Mouse (Mus musculus) heart, postnatal 14 days (tissue): ENCODE data around the gene Phlda2. TPM values are rescaled to one million over a fixed set of nuclear protein-coding genes. Genes with fewer than 3 reads are reported as not detected.

Source experiments
- DNase-seq, 2 experiments: peaks; one replicate each; pipeline ENCODE4 v3.0.0; 2021 to 2022
- intact Hi-C: fragments of 180-260 bp; cut with DNase I; formaldehyde crosslinking; loops from one replicate; pipeline ENCODE4 v1.15.1; 2025
- total RNA-seq, 2 experiments: library from RNA; stranded (reverse); gene quantifications; 2 replicates each; pipeline ENCODE4 v1.2.3; 2021

The Phlda2 gene
- total RNA-seq, 2 experiments from 2014 or later, result not detected

GRCm38 (mm10) chr7:143466099-143466677 lies 36.8 kb downstream of the Phlda2 start:
- intact Hi-C loops, result loop anchor here (1.0 to 2.0 kb wide), 2 partner anchors 312 to 371 kb away; partner anchors contain the start of gene Trpm5
- DNase-seq, result peak; percentile 87 to 94

GRCm38 (mm10) chr7:143464811-143465560 lies 38.0 kb downstream of the Phlda2 start:
- intact Hi-C loops, result loop anchor here (5.0 kb wide), 2 partner anchors 173 to 253 kb away; no protein-coding TSS in a partner anchor
- peak; percentile 54 to 66 for DNase-seq

GRCm38 (mm10) chr7:143463865-143464415 lies 39.0 kb downstream of the Phlda2 start:
- intact Hi-C loops, result loop anchor here (5.0 kb wide), 2 partner anchors 172 to 252 kb away; no protein-coding TSS in a partner anchor
- DNase-seq, result peak; percentile 90 to 91

GRCm38 (mm10) chr7:143462516-143462915 lies 40.4 kb downstream of the Phlda2 start:
- no peak for DNase-seq
- intact Hi-C loops, result loop anchor here (5.0 kb wide), 2 partner anchors 170 to 250 kb away; no protein-coding TSS in a partner anchor

- no peak for DNase-seq
- intact Hi-C loops, result loop anchor here (5.0 kb wide), 2 partner anchors 170 to 250 kb away; no protein-coding TSS in a partner anchor
Observed at GRCm38 (mm10) chr7:143461920-143462319, 41.0 kb downstream of the Phlda2 start.

GRCm38 (mm10) chr7:143461294-143461870 lies 41.6 kb downstream of the Phlda2 start:
- intact Hi-C loops, result loop anchor here (5.0 kb wide), 2 partner anchors 169 to 249 kb away; no protein-coding TSS in a partner anchor
- no peak for DNase-seq

GRCm38 (mm10) chr7:143460874-143461273 lies 42.1 kb downstream of the Phlda2 start, which contains the start of gene Cdkn1c:
TSS of gene Cdkn1c (minus strand) at chr7:143461050.
- DNase-seq, result peak; percentile 92
- intact Hi-C loops, result loop anchor here (5.0 kb wide), 2 partner anchors 169 to 249 kb away; no protein-coding TSS in a partner anchor

GRCm38 (mm10) chr7:143460217-143460834 lies 42.6 kb downstream of the Phlda2 start:
- intact Hi-C loops, result loop anchor here (5.0 kb wide), 2 partner anchors 168 to 248 kb away; no protein-coding TSS in a partner anchor

GRCm38 (mm10) chr7:143459332-143460211 lies 43.4 kb downstream of the Phlda2 start:
- DNase-seq, result peak; percentile 72 to 77
- intact Hi-C loops, result loop anchor here (5.0 kb wide), 3 partner anchors 147 to 247 kb away; no protein-coding TSS in a partner anchor

More at GRCm38 (mm10) chr7:143460217-143460834, 42.6 kb downstream of the Phlda2 start:
- DNase-seq, result peak; percentile 23 to 31

- intact Hi-C loops, result loop anchor here (5.0 kb wide), 1 partner anchor 147 kb away; no protein-coding TSS in a partner anchor
- no peak for DNase-seq
Observed at GRCm38 (mm10) chr7:143458963-143459331, 44.0 kb downstream of the Phlda2 start.

Other genes starting within 250 kb of the Phlda2 start
- gene Cdkn1c, start 42.1 kb downstream of the Phlda2 start, total RNA-seq, result 10 to 100 TPM; 37.3 to 52.0 TPM
- gene Slc22a18, start 29.4 kb downstream of the Phlda2 start, total RNA-seq, result under 1 TPM; 0.15 to 0.69 TPM
- 100 to 1,000 TPM; 168 to 178 TPM for gene Nap1l4, start 46.0 kb upstream of the Phlda2 start, total RNA-seq
- gene Cars, start 96.9 kb upstream of the Phlda2 start, total RNA-seq, result 10 to 100 TPM; 20.0 to 21.2 TPM
- under 1 TPM; 0.71 to 0.76 TPM for gene Tnfrsf26, start 125.6 kb upstream of the Phlda2 start, total RNA-seq
- gene Tnfrsf22, start 146.5 kb upstream of the Phlda2 start, total RNA-seq, result 1 to 10 TPM; 2.5 to 2.9 TPM
- 1 to 10 TPM; 1.4 to 1.5 TPM for gene Tnfrsf23, start 182.7 kb upstream of the Phlda2 start, total RNA-seq